Mouse (Mus musculus): ENCODE data around the gene Olfr1168.
"Not testable (repeated sequence)": the region's sequence is repeated elsewhere in the genome, so short reads cannot be mapped to it uniquely, and the experiment has no call there.

Olfr1168 gene

DNA sequence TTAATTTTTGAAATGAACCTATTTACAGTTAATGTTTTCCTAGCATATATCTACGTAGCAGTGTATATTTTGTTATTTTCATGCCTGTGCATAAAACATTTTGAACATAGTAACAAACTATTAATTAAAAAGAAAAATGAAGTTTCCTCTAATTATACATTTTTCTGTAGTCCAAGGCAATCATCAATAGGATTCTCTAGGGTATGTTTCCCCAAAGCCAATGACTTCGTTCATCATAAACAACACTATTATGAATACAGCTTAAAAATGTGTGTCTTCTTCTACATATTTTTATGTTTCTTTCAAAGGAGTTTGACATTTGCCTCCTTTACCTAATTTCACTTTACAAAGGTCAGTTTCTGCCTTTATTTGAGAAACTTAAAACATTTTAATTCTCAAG lies at the start of gene Olfr1168:
TSS of gene Olfr1168 (plus strand) at position 301 of the 400 bp plus-strand sequence.
- no peak for DNase-seq

GRCm38 (mm10) chr2:88155093-88155492 lies 26.6 kb upstream of the Olfr1168 start, which contains the start of gene Olfr1167:
Olfr1167 (minus strand) TSS chr2:88155193.
- DNase-seq, result not testable (repeated sequence)

DNA sequence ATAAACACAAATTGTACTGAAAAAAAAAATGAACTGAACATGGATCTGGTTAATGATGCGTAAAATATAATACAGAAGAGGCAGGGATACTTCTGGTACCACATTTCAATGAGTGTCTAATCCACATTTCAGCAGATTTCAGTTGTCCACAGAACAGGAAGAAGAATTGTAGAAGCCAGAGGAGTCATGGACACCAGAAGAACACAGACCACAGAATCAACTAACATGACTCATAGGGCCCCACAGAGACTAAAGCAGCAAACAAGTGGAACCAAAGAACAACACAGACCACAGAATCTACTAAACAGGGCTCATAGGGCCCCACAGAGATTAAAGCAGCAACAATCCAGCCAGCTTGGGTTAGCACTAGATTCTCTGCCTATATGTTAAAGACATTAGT lies 39.1 kb downstream of the Olfr1168 start:
- no peak for DNase-seq

DNA sequence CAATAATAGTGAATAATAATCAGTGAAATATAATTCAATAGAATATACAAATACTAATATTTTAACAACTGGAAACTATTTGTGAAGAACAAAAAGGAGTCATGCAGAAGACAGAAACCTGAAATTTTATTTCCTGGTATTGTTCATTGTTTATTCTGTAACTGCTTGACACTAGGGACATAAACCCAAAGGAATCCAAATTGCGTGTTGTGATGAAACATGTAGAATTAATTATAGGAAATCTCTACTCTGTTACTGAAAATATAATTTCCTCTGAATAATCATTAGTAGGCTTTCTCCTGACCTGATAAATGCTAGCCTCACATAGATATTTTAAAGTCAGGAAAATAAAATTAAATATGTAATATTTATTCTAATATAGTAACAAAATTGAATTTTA lies 46.6 kb downstream of the Olfr1168 start, which contains the start of gene Olfr1170:
TSS of gene Olfr1170 (minus strand) at position 101 of the 400 bp plus-strand sequence.
- DNase-seq, result no peak

Data from cerebellum, adult 18-20 months (tissue).